Mouse (Mus musculus) neural tube, embryonic 10.5 days (tissue): ENCODE results near the gene Apoc1.

Experiments used
- DNase-seq: peaks from one replicate; pipeline ENCODE4 v3.0.0-alpha.2; 2017; ENCODE audit warnings: low spot score; ENCODE audit errors: extremely low spot score

Gene Apoc1

DNA sequence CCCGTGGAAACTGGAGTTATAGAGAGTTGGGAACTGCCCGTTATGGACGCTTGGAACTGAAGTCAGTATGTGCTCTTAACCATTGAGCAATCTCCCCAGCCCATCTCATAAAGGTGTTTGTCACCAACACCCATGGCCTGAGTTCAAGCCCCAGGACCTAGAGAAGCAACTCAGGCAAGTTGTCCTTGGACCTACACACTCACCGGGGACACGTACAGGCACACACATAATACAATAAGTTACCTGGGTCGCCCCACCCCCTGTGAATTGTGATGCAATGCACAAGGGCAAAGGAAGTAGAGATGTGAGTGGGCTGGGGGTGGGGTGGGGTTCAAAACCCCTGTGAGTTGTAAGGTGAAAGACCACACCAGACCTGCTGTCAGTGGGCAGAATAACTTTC is 5.9 kb downstream of the Apoc1 start:
- DNase-seq, result no peak

DNA sequence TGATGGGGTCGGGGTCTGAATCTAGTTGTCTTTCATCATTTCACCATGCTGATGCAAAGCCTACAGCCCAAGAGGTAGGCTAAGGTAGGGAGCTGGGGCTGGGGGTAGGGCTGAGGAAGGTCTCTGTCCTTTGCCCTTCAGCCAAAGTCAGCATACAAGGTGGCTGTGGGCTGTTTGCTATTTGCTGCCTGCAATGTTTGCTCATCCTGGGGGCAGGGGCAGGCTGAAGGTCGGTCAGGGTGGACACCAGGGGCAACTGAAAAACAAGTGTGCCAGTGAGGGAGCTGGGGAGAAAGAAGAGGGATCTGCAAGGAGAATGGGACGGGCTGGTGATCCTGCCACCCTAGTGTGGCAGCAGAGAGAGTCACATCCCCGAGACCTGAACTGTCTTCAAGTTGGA is 7.1 kb downstream of the Apoc1 start:
- DNase-seq, result no peak

DNA sequence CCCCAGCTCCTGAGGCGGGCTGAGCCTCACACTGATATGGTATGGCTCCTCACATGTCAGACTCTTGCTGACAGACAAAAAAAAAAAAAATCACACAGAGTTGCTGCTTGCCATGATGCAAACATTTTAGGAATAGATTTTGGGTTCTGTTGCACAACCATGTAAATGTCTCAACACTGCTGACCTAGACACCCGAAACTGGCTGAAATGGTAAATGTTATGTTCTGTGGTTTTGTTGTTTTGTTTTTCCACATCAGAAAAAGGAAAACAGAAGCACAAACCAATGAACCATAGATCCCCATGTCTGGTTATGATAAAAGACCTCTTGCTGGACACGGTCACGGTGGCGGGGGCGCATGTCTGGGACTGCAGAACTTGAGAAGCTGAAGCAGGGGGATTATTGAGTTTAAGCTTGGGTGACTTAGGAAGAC is 8.7 kb downstream of the Apoc1 start:
- no peak for DNase-seq

DNA sequence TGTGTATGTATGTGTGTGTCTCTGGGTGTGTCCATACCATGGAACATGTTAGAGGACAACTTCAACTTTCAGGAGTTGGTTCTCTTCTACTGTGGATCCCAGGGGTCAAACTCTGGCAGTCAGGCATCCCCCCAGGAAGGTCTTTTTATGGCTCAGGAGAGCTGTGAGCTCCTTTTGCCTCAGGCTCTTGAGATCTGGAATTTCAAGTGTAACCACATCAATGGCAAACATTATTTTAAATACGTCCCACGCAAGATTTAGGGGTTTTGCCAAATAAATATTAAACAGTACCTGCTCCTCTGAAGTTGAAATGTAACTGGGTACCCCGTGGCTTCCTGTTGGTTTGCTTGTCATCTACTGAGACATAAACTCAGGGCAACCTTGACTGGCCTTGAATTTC is 9.5 kb downstream of the Apoc1 start:
- DNase-seq, result no peak

DNA sequence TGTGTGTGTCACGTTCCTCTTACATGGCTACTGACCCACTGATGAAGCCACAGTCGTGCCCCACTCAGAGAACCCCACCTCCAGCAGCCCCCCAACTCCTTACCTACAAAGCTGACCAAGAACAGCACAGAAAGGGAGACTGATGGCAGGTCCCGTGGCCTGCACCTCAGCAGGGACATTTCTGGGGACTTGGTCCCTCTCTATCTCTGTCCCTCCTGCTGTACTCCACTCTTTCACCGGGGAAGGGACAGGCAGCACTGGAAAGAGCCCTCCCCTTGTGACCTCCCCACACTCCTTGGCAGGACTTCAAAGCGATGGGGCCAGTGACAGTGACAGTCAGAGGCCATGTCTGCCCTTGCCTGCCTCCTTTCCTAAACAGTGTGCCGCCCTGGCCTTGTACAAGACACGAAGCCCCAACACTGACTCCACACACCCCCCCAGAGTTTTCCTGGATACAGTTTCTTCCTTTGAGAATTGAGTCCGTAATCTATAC is 11.2 kb downstream of the Apoc1 start, which contains the start of the genes Gm44805 and Apoc4:
Gene Gm44805, minus strand, starts transcription at position 222 of the 493 bp plus-strand sequence.
Gene Apoc4, minus strand, starts transcription at position 278 of the 493 bp plus-strand sequence.
- DNase-seq, result no peak

DNA sequence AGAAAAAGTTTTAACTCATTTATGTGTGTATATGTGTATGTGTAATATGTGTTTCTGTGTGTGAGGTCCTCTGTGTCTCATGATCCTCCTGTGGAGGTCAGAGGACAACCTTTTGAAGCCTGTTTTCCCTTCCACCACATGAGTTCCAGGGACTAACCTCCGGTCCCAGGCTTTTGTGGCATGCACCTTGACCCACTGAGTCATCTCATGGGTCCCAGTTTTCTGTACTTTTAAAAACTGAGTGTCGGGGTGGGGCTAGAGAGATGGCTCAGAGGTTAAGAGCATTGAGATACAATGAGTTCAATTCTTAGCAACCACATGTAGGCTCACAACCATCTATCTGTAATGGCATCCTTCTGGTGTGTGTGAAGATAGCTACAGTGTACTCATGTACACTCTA is 11.8 kb downstream of the Apoc1 start:
- no peak for DNase-seq

DNA sequence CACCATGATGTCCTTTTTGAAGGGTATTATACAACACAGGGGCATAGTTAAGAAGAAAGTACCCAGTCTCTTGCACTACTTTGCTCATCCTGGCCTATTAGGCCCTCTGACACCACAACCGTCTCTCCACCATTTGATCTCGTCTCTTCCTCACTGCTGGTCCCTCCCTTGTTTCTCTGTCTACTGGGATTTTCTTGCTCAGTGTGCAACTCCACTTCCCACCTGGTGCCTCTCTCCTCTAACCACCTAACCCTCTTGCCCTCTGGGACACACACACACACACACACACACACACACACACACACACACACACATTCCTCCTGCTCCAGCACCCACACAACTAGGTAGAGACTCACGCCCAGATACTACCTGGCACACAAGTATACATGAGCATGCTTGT is 13.6 kb downstream of the Apoc1 start:
- no peak for DNase-seq

DNA sequence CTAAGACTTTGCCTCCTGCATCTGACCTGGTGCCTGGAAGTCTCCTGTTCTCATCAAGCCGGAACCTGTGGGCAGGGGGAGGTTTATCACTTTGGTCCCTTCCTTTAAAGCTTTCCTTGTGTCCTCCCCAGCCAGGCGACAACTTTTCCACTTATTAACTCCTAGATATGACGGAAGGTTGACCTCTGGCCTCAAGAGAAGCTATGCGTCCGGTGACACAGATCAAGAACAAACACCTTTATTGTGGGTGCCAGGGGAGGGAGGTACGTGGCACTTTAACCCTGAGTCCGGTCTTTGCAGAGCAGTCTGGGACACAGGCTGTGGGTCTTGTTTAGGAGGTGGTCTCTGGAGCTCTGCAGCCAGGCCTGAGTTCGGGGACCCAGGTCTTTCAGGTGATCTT is 14.6 kb downstream of the Apoc1 start, which contains the start of gene Apoc2:
Gene Apoc2, minus strand, starts transcription at position 70 of the 400 bp plus-strand sequence.
- DNase-seq, result no peak

DNA sequence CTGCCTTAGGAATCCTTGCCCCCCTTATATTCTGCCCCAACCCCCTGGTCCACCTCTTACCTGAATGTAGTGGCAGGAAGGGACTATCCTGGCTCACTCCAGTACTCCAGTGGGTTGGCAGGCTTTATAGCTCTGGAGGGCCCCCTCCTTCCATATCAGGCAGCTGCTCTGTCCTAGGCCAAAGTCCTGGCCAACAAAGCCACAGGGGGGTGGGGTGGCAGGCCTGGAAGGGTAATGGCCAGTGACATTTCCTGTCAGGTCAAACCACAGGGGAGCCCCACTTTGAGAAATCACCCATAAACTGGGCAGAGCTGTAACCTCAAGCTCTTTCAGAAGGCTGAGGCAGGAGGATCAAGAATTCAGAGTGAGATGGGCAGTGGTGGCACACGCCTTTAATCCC is 15.8 kb downstream of the Apoc1 start:
- no peak for DNase-seq

DNA sequence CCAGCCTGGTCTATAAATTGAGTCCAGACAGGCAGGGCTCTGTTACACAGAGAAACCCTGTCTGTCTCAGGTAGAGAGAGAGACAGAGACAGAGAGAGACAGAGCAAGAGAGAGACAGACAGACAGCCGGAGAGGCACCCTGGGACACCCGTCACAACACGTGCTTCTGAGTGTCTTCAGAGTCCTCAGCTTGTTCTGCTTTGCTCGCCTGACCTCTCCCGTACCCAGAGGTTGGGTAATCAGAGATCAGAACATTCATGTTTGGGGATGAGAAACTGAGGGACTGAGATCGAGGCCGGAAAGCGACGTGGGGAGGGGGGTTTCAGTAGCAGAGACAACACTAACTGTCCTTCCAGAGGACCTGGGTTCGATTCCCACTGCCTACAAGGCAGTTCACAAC is 16.6 kb downstream of the Apoc1 start:
- DNase-seq, result no peak

DNA sequence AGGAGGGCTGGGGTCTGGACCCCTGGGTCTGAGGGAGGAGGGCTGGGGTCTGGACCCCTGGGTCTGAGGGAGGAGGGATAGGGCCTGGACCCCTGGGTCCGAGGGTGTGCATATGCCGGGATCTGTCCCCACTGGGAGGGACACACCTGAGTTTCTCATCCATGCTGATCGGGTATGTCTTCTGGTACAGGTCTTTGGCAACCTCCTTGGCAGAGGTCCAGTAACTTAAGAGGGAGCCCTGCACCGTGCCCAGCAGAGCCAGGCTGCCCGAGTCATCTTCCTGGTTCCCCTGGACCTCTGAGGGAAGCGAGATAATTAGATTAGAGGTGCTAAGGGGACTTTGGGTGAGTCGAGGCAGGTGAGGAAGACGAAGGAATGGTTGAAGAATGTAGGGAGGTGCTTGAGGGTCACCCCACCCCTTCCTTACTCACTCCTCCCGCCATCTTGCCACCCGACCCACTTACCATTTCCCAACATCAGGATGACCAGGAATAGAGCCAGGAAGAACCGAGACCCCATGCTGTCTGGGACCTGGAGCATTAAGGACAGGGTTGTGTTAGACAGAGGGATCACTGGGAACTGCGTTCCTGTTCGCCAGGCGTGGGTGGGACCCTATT is 19.3 kb downstream of the Apoc1 start:
- DNase-seq, result no peak

DNA sequence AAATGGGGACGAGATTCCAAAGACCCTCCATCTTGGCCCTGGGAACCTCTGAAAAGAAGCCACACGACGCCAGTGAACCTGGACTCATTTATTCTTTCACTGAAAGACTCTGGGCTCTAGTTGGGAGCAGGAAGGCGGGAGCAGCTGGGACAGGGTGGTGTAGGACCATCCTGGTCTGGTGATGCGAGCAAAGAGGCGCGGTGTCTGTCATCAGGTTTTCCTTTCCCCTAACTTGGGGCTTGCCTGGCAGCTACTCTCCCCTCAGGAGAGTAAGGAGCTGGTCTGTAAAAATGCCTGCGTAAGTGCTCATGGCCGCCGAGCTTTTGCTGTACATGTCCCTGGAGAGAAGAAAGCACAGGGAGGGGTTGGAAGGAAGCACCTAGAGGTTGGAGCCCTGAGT is 20.9 kb downstream of the Apoc1 start:
- DNase-seq, result no peak

DNA sequence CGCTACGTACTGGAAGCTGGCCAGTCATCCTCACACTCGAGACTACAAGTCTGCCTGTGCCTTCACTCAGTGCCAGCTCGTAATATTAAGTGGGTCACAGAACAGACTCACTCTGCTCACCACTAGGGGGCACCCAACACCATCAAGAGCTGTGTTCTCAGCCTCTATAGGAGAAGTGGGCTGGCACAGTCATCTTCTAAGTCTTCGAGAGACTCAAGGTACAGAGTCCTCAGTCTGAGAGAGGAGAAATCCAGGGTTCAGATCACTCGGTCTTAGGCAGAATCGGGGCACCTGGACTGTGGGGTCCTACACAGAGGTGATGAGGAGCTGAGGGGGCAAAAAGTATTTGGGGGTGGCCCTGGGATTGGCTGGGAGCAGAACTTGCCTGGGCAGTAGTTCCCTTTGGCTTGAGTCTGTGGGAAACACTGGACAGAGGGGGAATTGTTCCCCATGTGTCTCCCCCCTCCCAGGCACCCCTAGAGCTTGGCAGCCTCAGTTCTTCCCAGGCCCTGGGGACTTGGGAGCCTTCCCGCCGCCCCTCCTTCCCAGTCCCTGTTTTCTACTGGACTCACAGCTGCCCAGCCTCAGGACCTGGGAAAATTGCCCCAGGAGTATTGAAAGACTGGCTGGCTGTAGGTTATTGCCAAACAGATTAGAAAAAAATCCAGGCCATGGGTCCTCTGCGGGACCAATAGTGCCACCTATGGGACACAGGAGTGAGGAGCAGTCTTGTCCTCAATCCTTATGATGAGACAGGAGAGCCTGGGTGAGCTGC is 23.3 kb downstream of the Apoc1 start:
- peak; percentile 85 for DNase-seq

DNA sequence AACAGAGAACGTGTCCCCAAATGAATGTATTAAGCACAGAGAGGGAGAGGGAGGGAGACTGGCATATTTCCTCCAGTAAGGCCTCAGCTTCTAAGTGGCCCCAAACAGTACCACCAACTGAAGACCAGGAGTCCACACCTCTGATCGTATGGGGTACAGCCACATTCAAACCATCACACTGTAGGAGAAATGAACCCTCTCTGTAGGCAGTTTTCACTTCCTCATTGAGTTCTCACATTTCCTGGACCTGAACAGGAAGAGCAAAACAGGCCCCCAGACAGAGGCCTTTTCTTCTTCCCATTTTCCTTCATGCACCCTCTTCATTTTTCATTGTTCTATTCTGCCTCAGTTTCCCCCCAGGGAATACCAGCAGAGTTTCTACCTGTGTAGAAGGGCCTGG is 25.0 kb downstream of the Apoc1 start:
- DNase-seq, result no peak

DNA sequence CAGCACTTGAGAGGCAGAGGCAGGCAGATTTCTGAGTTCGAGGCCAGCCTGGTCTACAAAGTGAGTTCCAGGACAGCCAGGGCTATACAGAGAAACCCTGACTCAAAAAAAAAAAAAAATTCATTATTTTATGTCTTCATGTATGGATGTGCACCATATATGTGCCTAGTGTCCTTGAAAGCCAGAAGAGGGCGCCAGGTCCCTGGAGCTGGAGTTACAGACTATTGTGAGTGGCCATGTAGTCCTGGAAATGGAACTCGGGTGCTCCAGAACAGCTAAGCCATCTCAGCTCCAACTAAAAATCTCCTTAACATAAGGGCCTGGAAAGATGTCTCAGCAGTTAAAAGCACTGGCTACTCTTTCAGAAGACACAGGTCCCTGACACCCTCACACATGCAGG is 25.7 kb downstream of the Apoc1 start:
- DNase-seq, result no peak

DNA sequence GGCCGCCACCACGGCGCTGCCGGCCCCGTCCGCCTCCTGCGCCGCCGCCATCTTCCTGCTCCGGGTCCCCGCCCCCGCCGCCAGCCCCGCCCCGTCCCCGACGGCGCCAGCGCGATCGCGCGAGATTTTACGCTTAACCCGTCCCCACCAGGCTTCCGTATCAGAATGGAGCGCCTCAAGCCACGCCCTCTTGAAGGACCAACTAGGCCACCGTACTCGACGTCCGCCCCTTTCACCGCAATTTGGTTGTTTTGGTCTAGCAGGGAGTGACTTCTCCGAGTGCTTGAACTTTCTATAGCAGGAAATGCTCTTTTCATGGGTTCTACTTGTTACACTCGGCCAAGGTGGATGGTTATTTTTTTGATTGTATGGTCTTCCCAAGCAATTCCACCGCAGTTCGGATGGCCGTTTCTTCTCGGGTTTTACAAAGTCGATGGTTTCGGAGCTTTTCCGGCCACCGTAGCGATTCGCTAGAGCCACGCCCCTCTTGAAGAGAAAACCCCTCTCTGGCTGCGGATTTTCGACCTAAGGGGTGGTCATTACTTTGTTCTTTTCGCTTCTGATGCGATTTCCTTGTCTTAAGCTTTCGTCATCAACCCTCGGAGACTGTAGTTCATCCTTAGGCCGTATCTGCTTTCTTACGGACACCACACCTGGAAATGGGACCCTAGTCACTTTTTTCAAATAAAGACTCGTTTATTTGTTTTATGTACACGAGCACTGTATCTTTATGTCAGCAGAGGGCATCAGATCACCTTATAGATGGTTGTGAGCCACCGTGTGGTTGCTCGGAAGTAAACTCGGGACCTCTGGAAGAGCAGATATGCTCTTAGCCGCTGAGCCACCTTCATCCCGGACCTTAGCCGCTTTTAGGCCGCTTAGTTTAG is 27.3 kb downstream of the Apoc1 start, which contains the start of gene Clptm1:
Gene Clptm1, minus strand, starts transcription at position 79 of the 887 bp plus-strand sequence.
- peak; percentile 99 for DNase-seq

DNA sequence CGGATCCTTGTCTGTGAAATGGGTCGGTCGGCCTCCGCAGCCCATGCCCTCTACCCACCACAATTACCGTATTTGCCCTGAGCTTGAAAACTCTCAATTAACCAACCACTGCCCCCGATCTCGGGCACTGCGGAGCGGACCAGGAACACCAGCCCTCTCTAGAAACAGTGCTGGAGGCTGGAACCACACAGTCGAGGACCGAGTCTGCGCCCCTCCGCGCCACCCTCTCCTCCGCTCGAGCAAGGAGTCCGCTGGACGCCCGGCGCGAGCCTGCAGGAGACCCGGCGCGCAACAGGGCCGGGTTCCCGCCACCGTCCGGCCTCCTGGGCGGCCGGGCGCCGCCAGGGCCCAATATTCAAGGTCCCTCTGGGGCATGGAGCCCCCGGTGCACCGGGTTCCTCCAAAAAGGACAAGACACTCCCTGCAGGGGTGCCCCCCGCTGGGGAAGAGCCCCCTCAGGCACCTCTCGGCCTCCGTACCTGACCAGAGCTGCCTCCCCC is 28.0 kb downstream of the Apoc1 start:
- no peak for DNase-seq

DNA sequence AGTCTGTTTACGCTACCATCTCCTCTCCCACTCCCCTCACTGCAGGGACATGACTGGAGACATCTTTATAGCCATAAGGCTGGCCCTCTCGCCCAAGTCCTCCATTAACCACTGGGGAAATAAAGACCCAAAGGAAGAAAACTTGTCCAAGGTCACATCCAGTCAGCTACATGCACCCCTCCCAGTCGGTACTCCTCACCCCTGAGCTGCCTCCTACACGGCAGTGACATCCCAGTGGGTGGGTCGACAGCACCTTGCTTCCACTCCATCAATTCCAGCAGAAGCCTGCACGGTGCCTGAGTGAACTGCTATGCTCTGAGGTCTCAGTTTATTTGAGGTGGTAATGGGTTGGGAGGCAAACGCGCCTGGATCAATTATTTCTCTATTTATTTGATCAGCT is 28.5 kb downstream of the Apoc1 start:
- DNase-seq, result peak; percentile 14

DNA sequence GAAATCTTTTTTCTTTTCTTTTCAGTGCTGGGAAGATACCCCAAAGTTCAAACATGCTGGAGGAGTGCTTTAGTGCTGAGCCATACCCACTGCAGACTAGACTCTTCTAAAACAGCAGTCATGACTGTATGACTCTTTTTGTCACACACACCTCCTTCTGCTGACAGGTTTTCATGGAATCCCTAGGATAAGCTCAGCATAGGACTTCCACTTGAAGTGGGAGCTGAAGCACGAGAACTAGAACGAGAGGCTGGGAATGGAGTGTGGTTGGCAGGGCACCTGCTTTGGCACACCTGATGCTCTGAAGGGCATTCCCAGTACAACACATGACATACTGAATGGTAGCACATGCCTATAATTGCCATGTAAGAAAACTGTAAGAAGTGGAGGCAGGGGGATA is 39.8 kb downstream of the Apoc1 start:
- DNase-seq, result no peak

DNA sequence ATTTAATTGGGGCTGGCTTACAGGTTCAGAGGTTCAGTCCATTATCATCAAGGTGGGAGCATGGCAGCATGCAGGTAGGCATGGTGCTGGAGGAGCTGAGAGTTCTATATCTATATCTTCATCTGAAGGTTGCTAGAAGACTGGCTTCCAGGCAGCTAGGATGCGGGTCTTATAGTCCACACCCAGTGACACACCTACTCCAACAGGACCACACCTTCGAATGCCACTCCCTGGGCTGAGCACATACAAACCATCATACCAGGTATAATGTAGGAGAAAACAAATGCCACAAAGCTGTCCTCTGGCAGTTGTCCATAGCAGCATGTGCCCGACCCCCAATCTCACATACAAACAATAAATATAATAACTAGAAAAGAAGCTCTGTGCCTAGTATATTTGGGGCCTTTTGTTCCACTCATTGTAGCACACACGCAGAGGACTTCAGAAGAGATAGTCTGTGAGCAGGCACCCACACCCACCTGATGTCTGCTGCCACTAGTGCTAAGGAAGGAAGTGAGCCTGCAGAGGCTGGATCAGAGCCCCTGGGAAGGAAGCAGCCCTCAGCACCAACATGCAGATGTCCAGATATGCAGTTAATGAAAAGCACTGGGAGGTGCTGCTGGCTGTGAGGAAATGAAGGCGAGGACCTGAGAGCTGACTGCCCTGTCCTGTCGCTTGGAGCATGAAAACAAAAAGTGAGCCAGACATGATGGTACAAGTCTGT is 41.2 kb downstream of the Apoc1 start:
- DNase-seq, result no peak

DNA sequence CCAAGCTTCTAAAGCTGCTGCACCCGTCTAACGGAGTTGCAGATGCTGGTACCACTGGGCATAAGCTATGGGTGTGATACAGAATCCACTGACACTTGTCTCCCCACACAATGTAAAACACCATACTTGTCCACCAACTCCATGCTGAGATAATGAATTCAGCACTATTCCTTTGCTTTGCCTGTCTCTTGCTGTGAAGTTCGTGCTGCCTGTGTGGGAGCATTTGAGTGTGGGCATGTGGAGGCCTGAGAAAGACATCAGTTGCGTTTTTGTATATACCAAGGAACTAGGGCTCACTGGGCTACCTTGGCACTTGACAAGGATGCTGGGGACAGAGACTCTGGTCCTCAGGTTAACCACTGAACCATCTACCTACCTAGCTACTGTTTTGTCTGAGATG is 51.2 kb downstream of the Apoc1 start:
- DNase-seq, result no peak
